Mouse (Mus musculus): ENCODE measurements at regions not wholly inside any gene's neighbourhood (a gene's known extent, or its start where the extent isn't known, plus 50 kb on each side); places are given as distances from the start of the nearest gene placed in this dataset.

GRCm38 (mm10) chr1:184275877-184276276 lies 241.8 kb upstream of the 1700056E22Rik start:
- H3K27me3 ChIP-seq (ENCODE audit: control insufficient read depth, insufficient read depth, low read length), result no peaks in the 10 kb centered on the region
- no peaks in the 10 kb centered on the region for H3K4me1 ChIP-seq (ENCODE audit: control insufficient read depth, insufficient read depth, low read length)
- no peak overlapping the region for H3K9ac ChIP-seq (ENCODE audit: low read depth, low read length)
- no peak overlapping the region for H3K4me3 ChIP-seq (ENCODE audit: low read length)
- ATAC-seq (ENCODE audit: low FRiP score, low TSS enrichment), result no peak
- H3K27ac ChIP-seq (ENCODE audit: low read depth, low read length), result no peak overlapping the region
- H3K9me3 ChIP-seq (ENCODE audit: control insufficient read depth, low read length), result no peaks in the 10 kb centered on the region
- 54% methylated on average over 9 of the region's 9 CpGs for WGBS
- H3K4me2 ChIP-seq (replicated peaks; ENCODE audit: low read depth, low read length), result no peak overlapping the region
- H3K36me3 ChIP-seq (ENCODE audit: control insufficient read depth, insufficient read depth, low read length), result no peaks in the 10 kb centered on the region

DNA sequence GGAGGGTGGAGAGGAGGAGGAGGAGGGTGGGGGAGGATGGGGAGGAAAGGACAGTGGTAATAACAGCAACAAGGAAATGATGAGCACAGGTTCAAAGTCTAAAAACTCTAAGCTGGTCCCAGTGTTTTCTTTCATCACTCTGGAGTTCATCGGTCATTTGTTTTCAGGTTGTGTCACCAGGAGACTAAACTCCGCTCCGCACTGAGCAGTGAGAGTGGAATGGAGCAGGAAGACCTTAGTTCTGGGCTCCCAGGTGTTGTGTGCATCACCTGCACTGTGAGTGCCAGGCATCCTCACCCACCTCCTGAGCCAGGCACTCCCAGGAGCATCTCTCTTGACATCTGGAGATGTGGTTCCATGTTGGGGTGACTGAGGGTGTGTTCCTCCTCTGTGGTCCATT lies 241.3 kb upstream of the 1700056E22Rik start:
- Histone ChIP-seq H3K4me2 (replicated peaks; ENCODE audit: low read depth, low read length) (no peak overlapping the region), H3K27me3 (ENCODE audit: control insufficient read depth, insufficient read depth, low read length) (no peaks in the 10 kb centered on the region), H3K4me1 (ENCODE audit: control insufficient read depth, insufficient read depth, low read length) (no peaks in the 10 kb centered on the region), H3K27ac (ENCODE audit: low read depth, low read length) (no peak overlapping the region), H3K4me3 (ENCODE audit: low read length) (no peak overlapping the region), H3K9me3 (ENCODE audit: control insufficient read depth, low read length) (no peaks in the 10 kb centered on the region), H3K36me3 (ENCODE audit: control insufficient read depth, insufficient read depth, low read length) (no peaks in the 10 kb centered on the region), H3K9ac (ENCODE audit: low read depth, low read length) (no peak overlapping the region)
- WGBS, result 88% methylated on average over 3 of the region's 3 CpGs
- ATAC-seq (ENCODE audit: low FRiP score, low TSS enrichment), result no peak

- Histone ChIP-seq H3K9me3 (ENCODE audit: control insufficient read depth, low read length) (no peaks in the 10 kb centered on the region), H3K27ac (ENCODE audit: low read depth, low read length) (no peak overlapping the region), H3K4me3 (ENCODE audit: low read length) (no peak overlapping the region), H3K36me3 (ENCODE audit: control insufficient read depth, insufficient read depth, low read length) (no peaks in the 10 kb centered on the region), H3K4me1 (ENCODE audit: control insufficient read depth, insufficient read depth, low read length) (no peaks in the 10 kb centered on the region), H3K27me3 (ENCODE audit: control insufficient read depth, insufficient read depth, low read length) (no peaks in the 10 kb centered on the region), H3K9ac (ENCODE audit: low read depth, low read length) (no peak overlapping the region), H3K4me2 (replicated peaks; ENCODE audit: low read depth, low read length) (no peak overlapping the region)
- ATAC-seq (ENCODE audit: low FRiP score, low TSS enrichment), result no peak
- WGBS, result 77% methylated on average over 6 of the region's 6 CpGs
Measured at GRCm38 (mm10) chr1:184274704-184275103, 240.6 kb upstream of the 1700056E22Rik start.

DNA sequence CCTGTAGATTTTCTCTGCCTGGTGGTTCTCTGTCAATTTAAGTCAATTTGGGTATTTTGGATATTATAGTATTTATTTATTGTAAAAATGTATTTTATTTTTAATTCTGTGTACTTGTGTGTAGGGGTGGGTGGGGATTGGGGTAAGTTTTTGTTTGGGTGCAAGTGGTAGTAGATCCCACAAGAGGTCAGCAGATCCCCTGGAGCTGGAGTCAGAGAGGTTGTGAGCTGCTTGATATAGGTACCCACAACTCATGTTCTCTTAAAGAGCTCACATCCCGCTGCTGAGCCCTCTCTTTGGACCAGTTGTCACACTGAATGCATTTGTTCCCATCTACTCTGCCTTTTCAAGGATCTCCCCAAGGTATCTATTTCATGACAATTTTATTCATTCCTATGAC lies 239.6 kb upstream of the 1700056E22Rik start:
- ATAC-seq (ENCODE audit: low FRiP score, low TSS enrichment), result no peak
- no peaks in the 10 kb centered on the region for H3K36me3 ChIP-seq (ENCODE audit: control insufficient read depth, insufficient read depth, low read length)
- no peaks in the 10 kb centered on the region for H3K4me1 ChIP-seq (ENCODE audit: control insufficient read depth, insufficient read depth, low read length)
- H3K4me2 ChIP-seq (replicated peaks; ENCODE audit: low read depth, low read length), result no peak overlapping the region
- H3K9ac ChIP-seq (ENCODE audit: low read depth, low read length), result no peak overlapping the region
- no peak overlapping the region for H3K27ac ChIP-seq (ENCODE audit: low read depth, low read length)
- H3K27me3 ChIP-seq (ENCODE audit: control insufficient read depth, insufficient read depth, low read length), result no peaks in the 10 kb centered on the region
- H3K4me3 ChIP-seq (ENCODE audit: low read length), result no peak overlapping the region
- 81% methylated on average over 1 of the region's 1 CpGs for WGBS
- H3K9me3 ChIP-seq (ENCODE audit: control insufficient read depth, low read length), result no peaks in the 10 kb centered on the region

- no peak for ATAC-seq (ENCODE audit: low FRiP score, low TSS enrichment)
- H3K36me3 ChIP-seq (ENCODE audit: control insufficient read depth, insufficient read depth, low read length), result no peaks in the 10 kb centered on the region
- H3K9ac ChIP-seq (ENCODE audit: low read depth, low read length), result no peak overlapping the region
- H3K27ac ChIP-seq (ENCODE audit: low read depth, low read length), result no peak overlapping the region
- 82% methylated on average over 8 of the region's 8 CpGs for WGBS
- no peak overlapping the region for H3K4me3 ChIP-seq (ENCODE audit: low read length)
- peaks cover 4% of the 10 kb centered on the region; the same call in 1 of the 2 replicates for H3K27me3 ChIP-seq (ENCODE audit: control insufficient read depth, insufficient read depth, low read length)
- no peak overlapping the region for H3K4me2 ChIP-seq (replicated peaks; ENCODE audit: low read depth, low read length)
- H3K4me1 ChIP-seq (ENCODE audit: control insufficient read depth, insufficient read depth, low read length), result no peaks in the 10 kb centered on the region
- H3K9me3 ChIP-seq (ENCODE audit: control insufficient read depth, low read length), result no peaks in the 10 kb centered on the region
Measured at GRCm38 (mm10) chr1:184271254-184271653, 237.2 kb upstream of the 1700056E22Rik start.

- 12% methylated on average over 8 of the region's 8 CpGs for WGBS
- no peak overlapping the region for H3K4me3 ChIP-seq (ENCODE audit: low read length)
- H3K9me3 ChIP-seq (ENCODE audit: control insufficient read depth, low read length), result no peaks in the 10 kb centered on the region
- H3K4me2 ChIP-seq (replicated peaks; ENCODE audit: low read depth, low read length), result no peak overlapping the region
- no peaks in the 10 kb centered on the region for H3K36me3 ChIP-seq (ENCODE audit: control insufficient read depth, insufficient read depth, low read length)
- ATAC-seq (ENCODE audit: low FRiP score, low TSS enrichment), result no peak; the same call in 1 of the 2 replicates
- no peaks in the 10 kb centered on the region for H3K4me1 ChIP-seq (ENCODE audit: control insufficient read depth, insufficient read depth, low read length)
- peaks cover 4% of the 10 kb centered on the region; the same call in 1 of the 2 replicates for H3K27me3 ChIP-seq (ENCODE audit: control insufficient read depth, insufficient read depth, low read length)
- no peak overlapping the region for H3K9ac ChIP-seq (ENCODE audit: low read depth, low read length)
- no peak overlapping the region for H3K27ac ChIP-seq (ENCODE audit: low read depth, low read length)
Measured at GRCm38 (mm10) chr1:184266051-184266450, 231.9 kb upstream of the 1700056E22Rik start.

GRCm38 (mm10) chr1:184262975-184263374 lies 228.9 kb upstream of the 1700056E22Rik start:
- Histone ChIP-seq H3K27ac (ENCODE audit: low read depth, low read length) (no peak overlapping the region), H3K36me3 (ENCODE audit: control insufficient read depth, insufficient read depth, low read length) (no peaks in the 10 kb centered on the region), H3K4me3 (ENCODE audit: low read length) (no peak overlapping the region), H3K27me3 (ENCODE audit: control insufficient read depth, insufficient read depth, low read length) (no peaks in the 10 kb centered on the region), H3K4me1 (ENCODE audit: control insufficient read depth, insufficient read depth, low read length) (no peaks in the 10 kb centered on the region), H3K9ac (ENCODE audit: low read depth, low read length) (no peak overlapping the region), H3K9me3 (ENCODE audit: control insufficient read depth, low read length) (no peaks in the 10 kb centered on the region), H3K4me2 (replicated peaks; ENCODE audit: low read depth, low read length) (no peak overlapping the region)
- WGBS, result 76% methylated on average over 2 of the region's 2 CpGs
- ATAC-seq (ENCODE audit: low FRiP score, low TSS enrichment), result no peak

DNA sequence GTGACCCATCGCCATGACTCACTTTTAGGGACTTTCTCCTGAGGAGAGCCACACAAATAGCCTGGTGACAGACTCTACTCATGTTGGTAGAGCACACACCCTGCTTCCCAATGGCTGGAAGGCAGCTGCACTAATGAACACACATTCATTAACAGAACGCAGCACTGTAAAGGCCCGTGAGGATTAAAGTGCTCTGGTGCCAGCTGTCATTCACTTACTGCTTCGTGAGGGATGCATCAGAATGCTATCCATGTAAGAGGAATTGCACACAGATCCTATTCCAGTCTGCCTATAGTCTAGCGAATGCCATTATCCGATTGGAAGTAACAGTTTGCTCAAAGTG lies 227.3 kb upstream of the 1700056E22Rik start:
- no peaks in the 10 kb centered on the region for H3K36me3 ChIP-seq (ENCODE audit: control insufficient read depth, insufficient read depth, low read length)
- no peak overlapping the region for H3K27ac ChIP-seq (ENCODE audit: low read depth, low read length)
- H3K9me3 ChIP-seq (ENCODE audit: control insufficient read depth, low read length), result no peaks in the 10 kb centered on the region
- H3K4me3 ChIP-seq (ENCODE audit: low read length), result no peak overlapping the region
- H3K4me1 ChIP-seq (ENCODE audit: control insufficient read depth, insufficient read depth, low read length), result no peaks in the 10 kb centered on the region
- WGBS, result 82% methylated on average over 6 of the region's 6 CpGs
- ATAC-seq (ENCODE audit: low FRiP score, low TSS enrichment), result no peak
- no peak overlapping the region for H3K4me2 ChIP-seq (replicated peaks; ENCODE audit: low read depth, low read length)
- no peak overlapping the region for H3K9ac ChIP-seq (ENCODE audit: low read depth, low read length)
- no peaks in the 10 kb centered on the region for H3K27me3 ChIP-seq (ENCODE audit: control insufficient read depth, insufficient read depth, low read length)

DNA sequence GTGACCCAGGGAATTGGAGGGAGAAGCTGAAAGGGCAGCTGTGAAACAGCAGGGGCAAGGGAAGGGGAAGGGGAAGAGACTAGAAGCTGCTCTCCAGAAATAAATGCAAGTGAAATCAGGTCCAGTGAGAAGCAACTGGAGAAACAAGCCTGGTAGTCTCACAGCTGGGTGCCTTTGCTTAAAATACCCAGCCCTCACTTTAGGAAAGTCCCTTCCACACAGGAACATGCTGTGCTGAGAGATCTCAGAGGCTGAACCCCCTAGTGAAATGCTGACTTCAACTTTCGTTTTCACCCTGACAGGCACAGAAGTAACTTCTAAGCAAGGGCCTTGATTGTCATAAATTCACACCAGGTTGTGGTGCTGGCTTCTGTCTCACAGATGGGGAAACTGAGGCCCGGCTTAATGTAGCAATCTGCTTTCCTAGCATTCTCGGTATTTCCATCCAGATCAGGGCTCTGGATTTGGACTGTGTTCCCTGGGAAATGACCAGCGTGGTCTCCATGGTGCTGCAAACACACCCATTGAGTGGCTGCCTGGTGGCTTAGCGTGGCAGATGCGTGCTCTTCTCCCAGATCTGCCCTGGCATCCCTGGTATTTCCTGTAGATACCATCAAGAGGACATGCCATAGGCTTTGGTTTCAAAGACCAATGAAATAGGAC lies 226.8 kb upstream of the 1700056E22Rik start:
- Histone ChIP-seq H3K4me2 (replicated peaks; ENCODE audit: low read depth, low read length) (no peak overlapping the region), H3K9ac (ENCODE audit: low read depth, low read length) (no peak overlapping the region), H3K4me1 (ENCODE audit: control insufficient read depth, insufficient read depth, low read length) (no peaks in the 10 kb centered on the region), H3K27ac (ENCODE audit: low read depth, low read length) (no peak overlapping the region), H3K36me3 (ENCODE audit: control insufficient read depth, insufficient read depth, low read length) (no peaks in the 10 kb centered on the region), H3K27me3 (ENCODE audit: control insufficient read depth, insufficient read depth, low read length) (no peaks in the 10 kb centered on the region), H3K9me3 (ENCODE audit: control insufficient read depth, low read length) (no peaks in the 10 kb centered on the region), H3K4me3 (ENCODE audit: low read length) (no peak overlapping the region)
- WGBS, result 71% methylated on average over 6 of the region's 6 CpGs
- ATAC-seq (ENCODE audit: low FRiP score, low TSS enrichment), result no peak

All from kidney, embryonic 14.5 days (tissue).